Mouse (Mus musculus) CH12.LX (cell line): ENCODE measurements at regions not wholly inside any gene's neighbourhood (a gene's known extent, or its start where the extent isn't known, plus 50 kb on each side); places are given as distances from the start of the nearest gene placed in this dataset.

Source experiments
- DNase-seq: peaks from one replicate; pipeline ENCODE4 v3.0.0-alpha.2; 2013; ENCODE audit errors: extremely low read depth
- H3K27ac ChIP-seq: 2 replicates; pipeline ENCODE4 v1.5.1; 2012; ENCODE audit warnings: low read depth, mild to moderate bottlenecking, control low read depth, moderate library complexity; ENCODE audit not compliant: insufficient read depth
- H3K27me3 ChIP-seq: replicated peaks from 2 replicates; pipeline ENCODE3; 2012; ENCODE audit warnings: inconsistent platforms
- H3K36me3 ChIP-seq, 2 experiments: replicated peaks in 1 of 2; 2 replicates each; pipeline versions ENCODE3 to v1.6.1; 2012; ENCODE audit warnings: inconsistent platforms in 1 of 2, low read length in 1 of 2, mild to moderate bottlenecking in 1 of 2, mixed read lengths in 1 of 2, moderate library complexity in 1 of 2; ENCODE audit not compliant: control insufficient read depth in 1 of 2, insufficient read depth in 1 of 2
- H3K4me1 ChIP-seq, 2 experiments: 2 replicates each; pipeline ENCODE4 v1.6.1; 2012; ENCODE audit warnings: inconsistent platforms in 1 of 2, moderate library complexity in 1 of 2; ENCODE audit not compliant: insufficient read depth in 2 of 2, control insufficient read depth in 1 of 2
- H3K4me2 ChIP-seq: 2 replicates; pipeline ENCODE4 v1.6.1; 2012; ENCODE audit warnings: low read depth, mild to moderate bottlenecking, control low read depth; ENCODE audit not compliant: poor library complexity, insufficient read depth, severe bottlenecking
- H3K4me3 ChIP-seq, 3 experiments: fragments of 150-350 bp in 1 of 3; sonication (generic) in 1 of 3; replicated peaks in 1 of 3; 2 replicates each; pipeline versions ENCODE3 to v1.5.1; 2011 to 2012; ENCODE audit warnings: low read depth in 2 of 3, low read length in 2 of 3, mild to moderate bottlenecking in 2 of 3, moderate library complexity in 2 of 3, control low read depth in 1 of 3, improper control_type of control experiment in 1 of 3, inconsistent platforms in 1 of 3, mixed read lengths in 1 of 3; ENCODE audit not compliant: poor library complexity in 1 of 3
- H3K79me2 ChIP-seq: replicated peaks from 2 replicates; pipeline ENCODE4 v1.6.1; 2012; ENCODE audit warnings: mild to moderate bottlenecking, moderate library complexity; ENCODE audit not compliant: control insufficient read depth, poor library complexity, insufficient read depth, severe bottlenecking; ENCODE audit errors: extremely low read depth
- H3K9ac ChIP-seq: 2 replicates; pipeline ENCODE4 v1.6.1; 2012; ENCODE audit warnings: low read depth, mild to moderate bottlenecking, control low read depth, moderate library complexity; ENCODE audit not compliant: insufficient read depth
- H3K9me3 ChIP-seq: replicated peaks from 2 replicates; pipeline ENCODE3; 2012; ENCODE audit warnings: low read length, inconsistent platforms, mixed read lengths
- CTCF ChIP-seq, 2 experiments: IDR thresholded peaks in 1 of 2; conservative IDR thresholded peaks in 1 of 2; 2 replicates each; pipeline ENCODE4 v1.5.1; 2011 to 2012; ENCODE audit warnings: low read depth in 2 of 2, low read length in 2 of 2, improper control_type of control experiment in 1 of 2, inconsistent platforms in 1 of 2, mild to moderate bottlenecking in 1 of 2, moderate library complexity in 1 of 2
- ELF1 ChIP-seq: IDR thresholded peaks from 2 replicates; pipeline ENCODE4 v1.6.1; 2014; ENCODE audit warnings: low read depth, mild to moderate bottlenecking, inconsistent platforms, low read length, improper control_type of control experiment
- EP300 ChIP-seq: IDR thresholded peaks from 2 replicates; pipeline ENCODE4 v1.6.1; 2011; ENCODE audit warnings: low read length, improper control_type of control experiment
- ETS1 ChIP-seq: conservative IDR thresholded peaks from 2 replicates; pipeline ENCODE4 v1.6.1; 2012; ENCODE audit warnings: low read depth, mild to moderate bottlenecking, inconsistent platforms, low read length, improper control_type of control experiment, moderate library complexity
- GABPA ChIP-seq: IDR thresholded peaks from 2 replicates; pipeline ENCODE4 v1.6.1; 2012; ENCODE audit warnings: low read depth, low read length, improper control_type of control experiment, inconsistent platforms; ENCODE audit not compliant: insufficient replicate concordance
- JUN ChIP-seq: IDR thresholded peaks from 2 replicates; pipeline ENCODE4 v1.6.1; 2011; ENCODE audit warnings: low read depth, mild to moderate bottlenecking, low read length, improper control_type of control experiment, moderate library complexity; ENCODE audit not compliant: insufficient read depth
- JUND ChIP-seq: conservative IDR thresholded peaks from 2 replicates; pipeline ENCODE4 v1.6.1; 2011; ENCODE audit warnings: low read depth, low read length, improper control_type of control experiment
- KAT2A ChIP-seq: IDR thresholded peaks from 2 replicates; pipeline ENCODE4 v1.6.1; 2012; ENCODE audit warnings: low read length, improper control_type of control experiment, inconsistent platforms; ENCODE audit not compliant: insufficient replicate concordance
- MAFK ChIP-seq: IDR thresholded peaks from 2 replicates; pipeline ENCODE4 v1.6.1; 2011; ENCODE audit warnings: low read length, improper control_type of control experiment; ENCODE audit not compliant: insufficient replicate concordance
- MAX ChIP-seq: IDR thresholded peaks from 2 replicates; pipeline ENCODE4 v1.6.1; 2011; ENCODE audit warnings: low read length, improper control_type of control experiment
- MEF2A ChIP-seq: IDR thresholded peaks from 2 replicates; pipeline ENCODE4 v1.6.1; 2014; ENCODE audit warnings: low read depth, mild to moderate bottlenecking, inconsistent platforms, low read length, improper control_type of control experiment, borderline replicate concordance
- MXI1 ChIP-seq: IDR thresholded peaks from 2 replicates; pipeline ENCODE4 v1.6.1; 2011; ENCODE audit warnings: mild to moderate bottlenecking, low read depth, low read length, improper control_type of control experiment
- MYC ChIP-seq: IDR thresholded peaks from 2 replicates; pipeline ENCODE4 v1.6.1; 2011; ENCODE audit warnings: low read depth, mild to moderate bottlenecking, improper control_type of control experiment, low read length
- NRF1 ChIP-seq: IDR thresholded peaks from 2 replicates; pipeline ENCODE4 v1.6.1; 2014; ENCODE audit warnings: low read depth, mild to moderate bottlenecking, inconsistent platforms, low read length, improper control_type of control experiment, moderate library complexity
- PAX5 ChIP-seq: IDR thresholded peaks from 2 replicates; pipeline ENCODE4 v1.6.1; 2012; ENCODE audit warnings: low read length, inconsistent platforms, mixed read lengths
- POLR2A ChIP-seq: IDR thresholded peaks from 2 replicates; pipeline ENCODE4 v1.6.1; 2011; ENCODE audit warnings: low read depth, mild to moderate bottlenecking, improper control_type of control experiment, low read length
- RAD21 ChIP-seq: IDR thresholded peaks from 2 replicates; pipeline ENCODE4 v1.6.1; 2011; ENCODE audit warnings: low read depth, mild to moderate bottlenecking, low read length, improper control_type of control experiment, moderate library complexity
- RCOR1 ChIP-seq: conservative IDR thresholded peaks from 2 replicates; pipeline ENCODE4 v1.6.1; 2012; ENCODE audit warnings: low read depth, mild to moderate bottlenecking, inconsistent platforms, low read length, improper control_type of control experiment
- SIN3A ChIP-seq: IDR thresholded peaks from 2 replicates; pipeline ENCODE4 v1.6.1; 2012; ENCODE audit warnings: low read length, improper control_type of control experiment, inconsistent platforms
- TCF12 ChIP-seq: IDR thresholded peaks from 2 replicates; pipeline ENCODE4 v1.6.1; 2014; ENCODE audit warnings: low read depth, mild to moderate bottlenecking, inconsistent platforms, low read length, improper control_type of control experiment
- UBTF ChIP-seq: IDR thresholded peaks from 2 replicates; pipeline ENCODE4 v1.6.1; 2012; ENCODE audit warnings: low read depth, mild to moderate bottlenecking, inconsistent platforms, low read length, improper control_type of control experiment, moderate library complexity
- USF1 ChIP-seq: IDR thresholded peaks from 2 replicates; pipeline ENCODE4 v1.6.1; 2014; ENCODE audit warnings: low read depth, mild to moderate bottlenecking, inconsistent platforms, low read length, improper control_type of control experiment
- USF2 ChIP-seq: conservative IDR thresholded peaks from 2 replicates; pipeline ENCODE4 v1.6.1; 2011; ENCODE audit warnings: low read depth, low read length, improper control_type of control experiment
- ZC3H11A ChIP-seq: IDR thresholded peaks from 2 replicates; pipeline ENCODE4 v1.6.1; 2012; ENCODE audit warnings: low read depth, mild to moderate bottlenecking, inconsistent platforms, low read length, improper control_type of control experiment
- ZKSCAN1 ChIP-seq: IDR thresholded peaks from 2 replicates; pipeline ENCODE4 v1.6.1; 2012; ENCODE audit warnings: low read depth, inconsistent platforms, low read length, improper control_type of control experiment, borderline replicate concordance
- ZNF384 ChIP-seq: IDR thresholded peaks from 2 replicates; pipeline ENCODE4 v1.6.1; 2012; ENCODE audit warnings: low read depth, low read length, improper control_type of control experiment, inconsistent platforms
- dilution Hi-C: fragments of 300-500 bp; cut with MboI; formaldehyde crosslinking; loops from 2 replicates; pipeline ENCODE4 v1.14.3; 2020; ENCODE audit warnings: low sequenced_read_pairs; ENCODE audit not compliant: extremely low pct_unique_long_range_greater_than_20kb, extremely low pct_ligation_motif_present
- in situ Hi-C: fragments of 300-500 bp; cut with MboI; formaldehyde crosslinking; loops from 3 replicates; pipeline ENCODE4 v1.14.3; 2019; ENCODE audit warnings: low sequenced_read_pairs, low pct_ligation_motif_present, low pct_unique_long_range_greater_than_20kb, mixed read lengths

- Histone ChIP-seq H3K4me1 (no peaks in the 10 kb centered on the region; a peak in 1 of 4 replicates), H3K27me3 (peaks cover 69% of the 10 kb centered on the region), H3K36me3 (no peaks in the 10 kb centered on the region), H3K4me2 (no peak overlapping the region), H3K27ac (no peak overlapping the region), H3K9ac (no peak overlapping the region), H3K4me3 (no peak overlapping the region), H3K9me3 (no peaks in the 10 kb centered on the region), H3K79me2 (no peaks in the 10 kb centered on the region)
- TF ChIP-seq JUN (no peak), USF2 (no peak), EP300 (no peak), MEF2A (no peak), ELF1 (no peak), RAD21 (no peak), USF1 (no peak), PAX5 (no peak), MXI1 (no peak), ZKSCAN1 (no peak), MAFK (no peak), KAT2A (no peak), ZC3H11A (no peak), RCOR1 (no peak), SIN3A (no peak), TCF12 (no peak), MYC (no peak), CTCF (conservative IDR thresholded peaks at IDR 0.05 in 1 of 2, IDR thresholded peaks at IDR 0.05 in 1 of 2; ENCODE audit: low read depth in 2 of 2, low read length in 2 of 2) (no peak), NRF1 (no peak)
- dilution Hi-C loops (no loop called here), in situ Hi-C loops (no loop called here)
- DNase-seq, result no peak
Measured at GRCm38 (mm10) chr16:91172510-91172909, 52.7 kb upstream of the Olig2 start.

GRCm38 (mm10) chr16:91173241-91173640 lies 52.0 kb upstream of the Olig2 start:
- Histone ChIP-seq H3K27ac (no peak overlapping the region), H3K9me3 (no peaks in the 10 kb centered on the region), H3K27me3 (peaks cover 70% of the 10 kb centered on the region), H3K4me3 (no peak overlapping the region), H3K4me2 (no peak overlapping the region), H3K79me2 (no peaks in the 10 kb centered on the region), H3K4me1 (no peaks in the 10 kb centered on the region; a peak in 1 of 4 replicates), H3K9ac (no peak overlapping the region), H3K36me3 (no peaks in the 10 kb centered on the region)
- DNase-seq, result no peak
- in situ Hi-C loops (no loop called here), dilution Hi-C loops (no loop called here)
- TF ChIP-seq ZNF384 (no peak), MXI1 (no peak), MEF2A (no peak), UBTF (no peak), POLR2A (no peak), JUND (no peak), GABPA (no peak), MAFK (no peak), RCOR1 (no peak), ETS1 (no peak), EP300 (no peak), CTCF (conservative IDR thresholded peaks at IDR 0.05 in 1 of 2, IDR thresholded peaks at IDR 0.05 in 1 of 2; ENCODE audit: low read depth in 2 of 2, low read length in 2 of 2) (no peak), MAX (no peak), ZC3H11A (no peak)
